In the genomic region with DNA sequence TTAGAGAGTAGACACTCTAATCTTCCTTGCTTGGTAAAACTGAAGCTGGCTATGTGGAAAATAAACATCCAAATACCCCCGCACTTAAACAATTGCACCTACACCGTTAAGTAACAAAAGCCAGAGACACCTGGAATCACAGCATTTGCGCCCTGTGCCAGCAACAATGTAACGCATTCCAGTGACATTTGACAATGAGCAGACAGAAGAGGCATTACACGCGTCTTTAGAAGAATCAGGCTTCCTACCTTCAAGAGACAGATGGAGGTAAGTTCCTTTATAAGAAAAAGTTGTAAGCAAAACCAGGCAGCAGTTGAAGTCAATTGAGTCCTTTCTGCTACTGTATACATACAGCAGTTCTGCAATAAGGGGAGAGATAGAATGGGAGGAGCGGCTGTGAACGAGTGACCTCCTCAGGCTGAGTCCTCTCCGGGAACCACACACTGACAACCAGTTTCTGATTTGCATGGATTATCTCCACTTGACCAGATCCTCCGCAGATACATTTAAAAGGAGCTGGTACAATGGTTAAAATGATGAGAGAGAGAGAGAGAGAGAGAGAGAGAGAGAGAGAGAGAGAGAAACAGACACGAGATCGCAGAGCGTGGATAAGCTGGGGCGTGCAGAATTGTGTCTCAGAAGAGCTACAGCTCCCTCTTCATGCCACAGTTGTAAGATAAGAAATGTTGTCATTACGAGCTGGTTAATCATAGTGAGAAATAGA, we compare ENCODE assay signal across 8 mouse cellular contexts.
A peak's percentile ranks its signal among the peaks of the same experiment; 100 is the strongest.
DNase-seq lines count a peak whose midpoint lies in the region; ATAC-seq lines count a peak whose summit lies in the region.

No protein-coding gene starts in this region.

- H3K36me3 ChIP-seq in forebrain, embryonic 10.5 days (replicated peaks) = no peaks in the 10 kb centered on the region
- no peaks in the 10 kb centered on the region for H3K36me3 ChIP-seq in hindbrain, embryonic 14.5 days (replicated peaks; ENCODE audit: control insufficient read depth, insufficient read depth)
- no peaks in the 10 kb centered on the region for H3K36me3 ChIP-seq in stomach, embryonic 15.5 days

- H3K27ac ChIP-seq in forebrain, embryonic 10.5 days = peak overlapping the region; percentile 49
- peak overlapping the region; percentile 72 for H3K27ac ChIP-seq in hindbrain, embryonic 14.5 days
- H3K27ac ChIP-seq in stomach, embryonic 15.5 days = no peak overlapping the region

- H3K27me3 ChIP-seq in forebrain, embryonic 10.5 days (ENCODE audit: poor library complexity, severe bottlenecking) = peaks cover 21% of the 10 kb centered on the region
- H3K27me3 ChIP-seq in hindbrain, embryonic 14.5 days (ENCODE audit: control insufficient read depth, insufficient read depth, low read length) = no peaks in the 10 kb centered on the region; the same call in 1 of the 2 replicates
- no peaks in the 10 kb centered on the region for H3K27me3 ChIP-seq in stomach, embryonic 15.5 days (replicated peaks)

- intact Hi-C loops in left cerebral cortex, postnatal 4 days (cut with DNase I) = loop anchor here (2.0 to 10.0 kb wide), 2 partner anchors 190 to 456 kb away; no protein-coding TSS in a partner anchor

- H3K9ac ChIP-seq in hindbrain, embryonic 14.5 days = peak overlapping the region; percentile 61
- no peak overlapping the region for H3K9ac ChIP-seq in stomach, embryonic 15.5 days

- peak overlapping the region; percentile 41 for H3K4me3 ChIP-seq in forebrain, embryonic 10.5 days
- peak overlapping the region; percentile 38 for H3K4me3 ChIP-seq in hindbrain, embryonic 14.5 days (replicated peaks; ENCODE audit: low read length)
- peak overlapping the region; percentile 43 for H3K4me3 ChIP-seq in stomach, embryonic 15.5 days (replicated peaks)

- H3K4me1 ChIP-seq in forebrain, embryonic 10.5 days = peaks cover 20% of the 10 kb centered on the region
- no peaks in the 10 kb centered on the region for H3K4me1 ChIP-seq in hindbrain, embryonic 14.5 days (replicated peaks; ENCODE audit: control insufficient read depth, insufficient read depth, low read length)
- no peaks in the 10 kb centered on the region for H3K4me1 ChIP-seq in stomach, embryonic 15.5 days

- 16% methylated on average over 15 of the region's 15 CpGs for WGBS in forebrain, embryonic 10.5 days
- 4% methylated on average over 15 of the region's 15 CpGs for WGBS in hindbrain, embryonic 14.5 days
- WGBS in stomach, embryonic 15.5 days = 6% methylated on average over 15 of the region's 15 CpGs

- H3K4me2 ChIP-seq in hindbrain, embryonic 14.5 days (replicated peaks) = peak overlapping the region; percentile 55
- H3K4me2 ChIP-seq in stomach, embryonic 15.5 days = peak overlapping the region; percentile 52

- no peaks in the 10 kb centered on the region for H3K9me3 ChIP-seq in forebrain, embryonic 10.5 days
- H3K9me3 ChIP-seq in hindbrain, embryonic 14.5 days (ENCODE audit: control insufficient read depth, low read length) = no peaks in the 10 kb centered on the region
- no peaks in the 10 kb centered on the region for H3K9me3 ChIP-seq in stomach, embryonic 15.5 days

- ATAC-seq in hindbrain, embryonic 14.5 days (ENCODE audit: low FRiP score) = peak; percentile 86; the same call in 1 of the 2 replicates
- peak; percentile 72 for ATAC-seq in megakaryocyte-erythroid progenitor cell, adult 5-6 weeks (replicated peaks; ENCODE audit: low FRiP score, low TSS enrichment, poor library complexity, severe bottlenecking)
- ATAC-seq in stomach, embryonic 15.5 days (ENCODE audit: insufficient read depth, low FRiP score, low read depth) = no peak; the same call in 1 of the 2 replicates

- peak; percentile 15 for DNase-seq in thymus, postnatal 0 days (ENCODE audit: low spot score)
- no peak for DNase-seq in thymus, postnatal 4 days
- peak; percentile 21 for DNase-seq in forebrain, embryonic 10.5 days (ENCODE audit: extremely low spot score, low spot score)
- peak; percentile 71 for DNase-seq in hindbrain, embryonic 14.5 days (ENCODE audit: low spot score)
- peak; percentile 21 for DNase-seq in left cerebral cortex, postnatal 4 days
- no peak for DNase-seq in gastrocnemius, adult 8-10 months (ENCODE audit: low spot score in 2 of 2)

Comparison
In these comparisons a context has a peak if more than half of its experiments do, and no peak if none do; other contexts are left out.
1. DNase-seq: peak in thymus, postnatal 0 days (single experiment), forebrain, embryonic 10.5 days (single experiment), hindbrain, embryonic 14.5 days (single experiment) and left cerebral cortex, postnatal 4 days (single experiment); none in thymus, postnatal 4 days (single experiment) and gastrocnemius, adult 8-10 months (0 of 2).
2. Peak in every context shown above with its lines, with median percentiles within 50 percentile points of each other: H3K4me3 ChIP-seq.